8 mouse cellular contexts compared by ENCODE assay signal in genomic region chr1:88745256-88745655, GRCm38 (mm10). TPM values are rescaled to one million over a fixed set of nuclear protein-coding genes. Genes with fewer than 3 reads are reported as not detected.
DNase-seq lines count a peak whose midpoint lies in the region; ATAC-seq and TF ChIP-seq lines count a peak whose summit lies in the region.

No protein-coding gene starts in this region.

- DNase-seq in urinary bladder, adult 18-20 months (ENCODE audit: low spot score in 2 of 2), result peak; percentile 49 to 60
- no peak for DNase-seq in urinary bladder, postnatal 10 days (ENCODE audit: low spot score)
- DNase-seq in embryo, embryonic 9.5 days (ENCODE audit: extremely low spot score), result peak; percentile 86
- DNase-seq in kidney, adult 11 months, result peak; percentile 75
- DNase-seq in left cerebral cortex, postnatal 36 days (ENCODE audit: low spot score in 2 of 2), result peak; percentile 56 to 77
- peak; percentile 95 for DNase-seq in midbrain, embryonic 14.5 days

- no peaks in the 10 kb centered on the region for H3K4me1 ChIP-seq in midbrain, embryonic 14.5 days (ENCODE audit: control insufficient read depth, insufficient read depth, low read length)
- H3K4me1 ChIP-seq in small intestine, adult 2 months (ENCODE audit: control insufficient read depth, insufficient read depth, insufficient read length, low read length), result no peaks in the 10 kb centered on the region

- H3K27ac ChIP-seq in midbrain, embryonic 14.5 days (replicated peaks; ENCODE audit: low read depth, low read length), result no peak overlapping the region
- no peak overlapping the region for H3K27ac ChIP-seq in small intestine, adult 2 months (ENCODE audit: insufficient read depth, low read depth, low read length)

- no peaks in the 10 kb centered on the region for H3K9me3 ChIP-seq in midbrain, embryonic 14.5 days (ENCODE audit: control insufficient read depth, low read length)

- no peaks in the 10 kb centered on the region for H3K36me3 ChIP-seq in midbrain, embryonic 14.5 days (ENCODE audit: control insufficient read depth, insufficient read depth, low read length)
- no peaks in the 10 kb centered on the region for H3K36me3 ChIP-seq in small intestine, adult 2 months (ENCODE audit: control insufficient read depth, insufficient read depth, low read length)

- H3K4me2 ChIP-seq in midbrain, embryonic 14.5 days (ENCODE audit: low read length), result no peak overlapping the region

- WGBS in midbrain, embryonic 14.5 days, result 3% methylated on average over 8 of the region's 8 CpGs
- 3% methylated on average over 8 of the region's 8 CpGs for WGBS in small intestine, adult 2 months

- ATAC-seq in granulocyte monocyte progenitor cell, adult 5-6 weeks (replicated peaks; ENCODE audit: poor library complexity, severe bottlenecking), result peak; percentile 84
- peak; percentile 62; the same call in 1 of the 2 replicates for ATAC-seq in midbrain, embryonic 14.5 days (ENCODE audit: low FRiP score, low TSS enrichment)

- no peak overlapping the region for H3K4me3 ChIP-seq in midbrain, embryonic 14.5 days (replicated peaks; ENCODE audit: low read depth, low read length)
- no peak overlapping the region for H3K4me3 ChIP-seq in small intestine, adult 2 months (ENCODE audit: low read depth, low read length)

- no peak overlapping the region for H3K9ac ChIP-seq in midbrain, embryonic 14.5 days (replicated peaks; ENCODE audit: low read length)

- intact Hi-C loops in left cerebral cortex, postnatal 36 days (cut with DNase I), result loop anchor here (2.0 to 10.0 kb wide), 3 partner anchors 452 to 890 kb away; no protein-coding TSS in a partner anchor

- no peak for TF ChIP-seq POLR2A in small intestine, adult 2 months (IDR thresholded peaks at IDR 0.05; ENCODE audit: low read depth, low read length)

- peak; percentile 91; the same call in 1 of the 2 replicates for TF ChIP-seq CTCF in small intestine, adult 2 months (IDR thresholded peaks at IDR 0.05; ENCODE audit: extremely low read depth, insufficient read length, insufficient replicate concordance, low read depth, low read length)

- H3K27me3 ChIP-seq in midbrain, embryonic 14.5 days (ENCODE audit: control insufficient read depth, insufficient read depth, low read length), result no peaks in the 10 kb centered on the region
- no peaks in the 10 kb centered on the region for H3K27me3 ChIP-seq in small intestine, adult 2 months (ENCODE audit: control insufficient read depth, insufficient read depth, low read length)

RNA-seq across cellular contexts. Expression of gene Arl4c, which starts 43.2 kb away (rescaled TPM):
- 3.6 TPM in 2 replicates for total RNA-seq in granulocyte monocyte progenitor cell, adult 5-6 weeks (2014; fragmentation: Nextera tagmentation)
- 3.7 and 4.5 TPM in 2 replicates for total RNA-seq in granulocyte monocyte progenitor cell, adult 5-6 weeks (2017)
- total RNA-seq in left cerebral cortex, postnatal 36 days (2021), result 10 to 100 TPM; 31.4 to 40.0 TPM
- 23.4 and 30.3 TPM in 2 replicates for polyA plus RNA-seq in midbrain, embryonic 14.5 days (2014; fragmentation: Nextera tagmentation; extraction: Ambion mirVana)
- polyA plus RNA-seq in small intestine, adult 2 months (2012; rRNA removed), result 4.6 and 6.5 TPM in 2 replicates

Comparison
In these comparisons a context has a peak if more than half of its experiments do, and no peak if none do; other contexts are left out.
1. RNA of gene Arl4c, which starts 43.2 kb away (total RNA-seq): 31.4 to 40.0 TPM in left cerebral cortex, postnatal 36 days; 3.6 to 4.5 TPM in granulocyte monocyte progenitor cell, adult 5-6 weeks; every median in the first group is over 4 times any median in the second.